27 mouse cellular contexts compared by ENCODE assay signal in genomic region chr11:74807246-74807882, GRCm38 (mm10). TPM values are rescaled to one million over a fixed set of nuclear protein-coding genes. Genes with fewer than 3 reads are reported as not detected.
DNase-seq lines count a peak whose midpoint lies in the region; ATAC-seq and TF ChIP-seq lines count a peak whose summit lies in the region.
"Had no signal": no experiment of that assay in that cellular context is flagged by ENCODE, and none has a peak within 500 bp of the region (broad histone marks: within the 10 kb centered on the region; RNA-seq: fewer than 3 reads in every experiment).

No protein-coding gene starts in this region.

- TF ChIP-seq CTCF in brain, embryonic 14.5 days (IDR thresholded peaks at IDR 0.05; ENCODE audit: borderline replicate concordance, extremely low read depth, insufficient read depth, insufficient read length), result no peak
- TF ChIP-seq CTCF in gastrocnemius, adult 2 months (IDR thresholded peaks at IDR 0.05), result no peak

- TF ChIP-seq POLR2A in brain, embryonic 14.5 days (IDR thresholded peaks at IDR 0.05; ENCODE audit: borderline replicate concordance, extremely low read depth, insufficient read depth, insufficient read length, poor library complexity, severe bottlenecking), result no peak

- DNase-seq in forebrain, embryonic 14.5 days (ENCODE audit: low spot score), result peak; percentile 70
- no peak for DNase-seq in forebrain, embryonic 11.5 days (ENCODE audit: low spot score)
- DNase-seq in lung, adult 18-20 months, result no peak
- peak; percentile 72 for DNase-seq in brain, embryonic 14.5 days (ENCODE audit: low read depth)
- peak; percentile 48 for DNase-seq in lung, postnatal 36 days
- no peak for DNase-seq in gastrocnemius, adult 2 months
- DNase-seq: adrenal gland, postnatal 10 days; cerebellum, adult 11-12 months; cerebellum, adult 9-11 months; embryo, embryonic 11 days; gastrocnemius, postnatal 14 days; heart, adult 18-20 months; heart, postnatal 4 days; kidney, postnatal 14 days; layer of hippocampus, adult 9-11 months; liver; thymus, adult 2 months; thymus, postnatal 36 days had no signal

- no peak overlapping the region for H3K9ac ChIP-seq in forebrain, embryonic 14.5 days (ENCODE audit: low read length)
- no peak overlapping the region for H3K9ac ChIP-seq in forebrain, embryonic 11.5 days (ENCODE audit: low read length)
- H3K9ac ChIP-seq in lung, embryonic 16.5 days (ENCODE audit: low read length), result no peak overlapping the region
- H3K9ac ChIP-seq: embryonic facial prominence, embryonic 13.5 days; hindbrain, embryonic 14.5 days; liver, embryonic 14.5 days; midbrain, embryonic 15.5 days had no signal

- no peak overlapping the region for H3K4me3 ChIP-seq in forebrain, embryonic 14.5 days (ENCODE audit: low read depth, low read length)
- H3K4me3 ChIP-seq in forebrain, embryonic 11.5 days (ENCODE audit: low read depth, low read length), result no peak overlapping the region
- H3K4me3 ChIP-seq in lung, embryonic 16.5 days (ENCODE audit: low read length), result no peak overlapping the region
- no peak overlapping the region for H3K4me3 ChIP-seq in gastrocnemius, adult 2 months
- H3K4me3 ChIP-seq: embryonic facial prominence, embryonic 13.5 days; midbrain, embryonic 15.5 days had no signal

- peaks cover 33% of the 10 kb centered on the region for H3K36me3 ChIP-seq in forebrain, embryonic 14.5 days (ENCODE audit: control insufficient read depth, insufficient read depth, low read length)
- peaks cover 4% of the 10 kb centered on the region; the same call in 1 of the 2 replicates for H3K36me3 ChIP-seq in forebrain, embryonic 11.5 days (ENCODE audit: control insufficient read depth, insufficient read depth, low read length)
- peaks cover 16% of the 10 kb centered on the region for H3K36me3 ChIP-seq in lung, embryonic 16.5 days (ENCODE audit: control insufficient read depth, insufficient read depth, low read length)

- peak overlapping the region; percentile 10; the same call in 1 of the 2 replicates for H3K27ac ChIP-seq in forebrain, embryonic 14.5 days (ENCODE audit: low read depth, low read length)
- H3K27ac ChIP-seq in forebrain, embryonic 11.5 days (ENCODE audit: low read depth, low read length), result no peak overlapping the region
- no peak overlapping the region for H3K27ac ChIP-seq in lung, embryonic 16.5 days (ENCODE audit: low read length)
- H3K27ac ChIP-seq in gastrocnemius, adult 2 months, result no peak overlapping the region
- H3K27ac ChIP-seq: embryonic facial prominence, embryonic 13.5 days; hindbrain, embryonic 14.5 days; liver, embryonic 14.5 days; macrophage; midbrain, embryonic 15.5 days had no signal

- no peak overlapping the region for H3K4me2 ChIP-seq in forebrain, embryonic 14.5 days (ENCODE audit: low read length)
- H3K4me2 ChIP-seq in forebrain, embryonic 11.5 days (ENCODE audit: low read depth, low read length, severe bottlenecking), result no peak overlapping the region
- H3K4me2 ChIP-seq in lung, embryonic 16.5 days (ENCODE audit: low read depth, low read length), result no peak overlapping the region
- H3K4me2 ChIP-seq: embryonic facial prominence, embryonic 13.5 days; heart, embryonic 11.5 days; hindbrain, embryonic 14.5 days; midbrain, embryonic 15.5 days had no signal

- peak; percentile 40; the same call in 1 of the 2 replicates for ATAC-seq in forebrain, embryonic 14.5 days
- no peak for ATAC-seq in forebrain, embryonic 11.5 days (replicated peaks; ENCODE audit: low FRiP score)
- ATAC-seq in lung, embryonic 16.5 days (ENCODE audit: low read depth), result peak; percentile 52; the same call in 1 of the 2 replicates
- ATAC-seq: intestine, postnatal 0 days; midbrain, embryonic 15.5 days; Patski had no signal

- H3K9me3 ChIP-seq in forebrain, embryonic 14.5 days (replicated peaks; ENCODE audit: control insufficient read depth, low read length), result no peaks in the 10 kb centered on the region
- no peaks in the 10 kb centered on the region for H3K9me3 ChIP-seq in forebrain, embryonic 11.5 days (ENCODE audit: control insufficient read depth, low read length)
- H3K9me3 ChIP-seq in lung, embryonic 16.5 days (ENCODE audit: control insufficient read depth, low read length), result no peaks in the 10 kb centered on the region
- H3K9me3 ChIP-seq: embryonic facial prominence, embryonic 13.5 days; midbrain, embryonic 15.5 days had no signal

- no peaks in the 10 kb centered on the region for H3K27me3 ChIP-seq in forebrain, embryonic 14.5 days (replicated peaks; ENCODE audit: control insufficient read depth, insufficient read depth, low read length)
- no peaks in the 10 kb centered on the region for H3K27me3 ChIP-seq in forebrain, embryonic 11.5 days (ENCODE audit: control insufficient read depth, insufficient read depth, low read length)
- H3K27me3 ChIP-seq in lung, embryonic 16.5 days (ENCODE audit: control insufficient read depth, insufficient read depth, low read depth, low read length), result no peaks in the 10 kb centered on the region
- H3K27me3 ChIP-seq: embryonic facial prominence, embryonic 13.5 days; midbrain, embryonic 15.5 days; Patski had no signal

- WGBS in forebrain, embryonic 14.5 days, result 75% methylated on average over 6 of the region's 6 CpGs
- 91% methylated on average over 6 of the region's 6 CpGs for WGBS in forebrain, embryonic 11.5 days
- 72% methylated on average over 6 of the region's 6 CpGs for WGBS in lung, embryonic 16.5 days

- H3K4me1 ChIP-seq in forebrain, embryonic 14.5 days (ENCODE audit: control insufficient read depth, insufficient read depth, low read length), result no peaks in the 10 kb centered on the region
- H3K4me1 ChIP-seq in forebrain, embryonic 11.5 days (replicated peaks; ENCODE audit: control insufficient read depth, insufficient read depth, low read length), result no peaks in the 10 kb centered on the region
- H3K4me1 ChIP-seq in lung, embryonic 16.5 days (replicated peaks; ENCODE audit: control insufficient read depth, insufficient read depth, low read length), result no peaks in the 10 kb centered on the region
- H3K4me1 ChIP-seq: embryonic facial prominence, embryonic 13.5 days; midbrain, embryonic 15.5 days had no signal

- intact Hi-C loops in gastrocnemius, adult 2 months (cut with DNase I), result no loop called here

RNA-seq across cellular contexts. Expression of gene Mnt, which starts 23.4 kb away (rescaled TPM):
- polyA plus RNA-seq in forebrain, embryonic 14.5 days (2014; fragmentation: Nextera tagmentation; extraction: Ambion mirVana), result 6.8 and 7.6 TPM in 2 replicates
- 5.8 and 6.0 TPM in 2 replicates for polyA plus RNA-seq in forebrain, embryonic 11.5 days (2014; fragmentation: Nextera tagmentation; extraction: Ambion mirVana)
- polyA plus RNA-seq in lung, embryonic 16.5 days (2015; fragmentation: Nextera tagmentation; extraction: Ambion mirVana), result 3.0 and 3.1 TPM in 2 replicates
- 21.5 and 33.4 TPM in 2 replicates for polyA plus RNA-seq in brain, embryonic 14.5 days (2012; rRNA removed)
- total RNA-seq in gastrocnemius, adult 2 months (2021), result 10 to 100 TPM in 1 of 2 experiments, 1 to 10 TPM in 1; 6.1 to 11.6 TPM

RNA-seq across cellular contexts. Expression of gene Mettl16, which starts 36.7 kb away (rescaled TPM):
- 32.1 and 38.8 TPM in 2 replicates for polyA plus RNA-seq in forebrain, embryonic 14.5 days (2014; fragmentation: Nextera tagmentation; extraction: Ambion mirVana)
- 53.3 and 57.0 TPM in 2 replicates for polyA plus RNA-seq in forebrain, embryonic 11.5 days (2014; fragmentation: Nextera tagmentation; extraction: Ambion mirVana)
- 44.3 and 47.5 TPM in 2 replicates for polyA plus RNA-seq in lung, embryonic 16.5 days (2015; fragmentation: Nextera tagmentation; extraction: Ambion mirVana)
- 13.5 and 18.5 TPM in 2 replicates for polyA plus RNA-seq in brain, embryonic 14.5 days (2012; rRNA removed)
- total RNA-seq in gastrocnemius, adult 2 months (2021), result 10 to 100 TPM; 11.5 to 13.6 TPM

Comparison
In these comparisons a context has a peak if more than half of its experiments do, and no peak if none do; other contexts are left out.
1. DNase-seq: peak in forebrain, embryonic 14.5 days (single experiment), brain, embryonic 14.5 days (single experiment) and lung, postnatal 36 days (single experiment); none in forebrain, embryonic 11.5 days (single experiment), lung, adult 18-20 months (0 of 2) and gastrocnemius, adult 2 months (single experiment).